Mouse (Mus musculus) cerebellum, adult 9-10 months (tissue): ENCODE data around the gene Tbc1d1.

Experiments used
- DNase-seq: peaks from one replicate; pipeline ENCODE4 v3.0.0; 2022

The Tbc1d1 gene

GRCm38 (mm10) chr5:64238894-64239652 lies 83.0 kb downstream of the Tbc1d1 start:
- DNase-seq, result no peak

- DNase-seq, result no peak
Measured at GRCm38 (mm10) chr5:64240941-64241682, 85.0 kb downstream of the Tbc1d1 start.

- DNase-seq, result no peak
Measured at GRCm38 (mm10) chr5:64241867-64242266, 85.8 kb downstream of the Tbc1d1 start.

GRCm38 (mm10) chr5:64242795-64243455 lies 86.8 kb downstream of the Tbc1d1 start:
- no peak for DNase-seq

- no peak for DNase-seq
Measured at GRCm38 (mm10) chr5:64243666-64244065, 87.6 kb downstream of the Tbc1d1 start.

GRCm38 (mm10) chr5:64244283-64244682 lies 88.2 kb downstream of the Tbc1d1 start:
- DNase-seq, result no peak

GRCm38 (mm10) chr5:64244745-64245144 lies 88.6 kb downstream of the Tbc1d1 start:
- no peak for DNase-seq

GRCm38 (mm10) chr5:64251435-64251834 lies 95.3 kb downstream of the Tbc1d1 start:
- DNase-seq, result no peak

- no peak for DNase-seq
Measured at GRCm38 (mm10) chr5:64254278-64254677, 98.2 kb downstream of the Tbc1d1 start.

GRCm38 (mm10) chr5:64254988-64255387 lies 98.9 kb downstream of the Tbc1d1 start:
- no peak for DNase-seq

- no peak for DNase-seq
Measured at GRCm38 (mm10) chr5:64263348-64263747, 107.2 kb downstream of the Tbc1d1 start.

- DNase-seq, result no peak
Measured at GRCm38 (mm10) chr5:64263898-64264478, 107.9 kb downstream of the Tbc1d1 start.

GRCm38 (mm10) chr5:64265145-64265544 lies 109.0 kb downstream of the Tbc1d1 start:
- DNase-seq, result peak; percentile 48

- no peak for DNase-seq
Measured at GRCm38 (mm10) chr5:64265906-64266305, 109.8 kb downstream of the Tbc1d1 start.

GRCm38 (mm10) chr5:64266534-64266933 lies 110.4 kb downstream of the Tbc1d1 start:
- DNase-seq, result no peak

- DNase-seq, result no peak
Measured at GRCm38 (mm10) chr5:64267279-64267678, 111.2 kb downstream of the Tbc1d1 start.

- DNase-seq, result no peak
Measured at GRCm38 (mm10) chr5:64269669-64270068, 113.6 kb downstream of the Tbc1d1 start.

- DNase-seq, result no peak
Measured at GRCm38 (mm10) chr5:64273517-64273916, 117.4 kb downstream of the Tbc1d1 start.

GRCm38 (mm10) chr5:64274296-64274695 lies 118.2 kb downstream of the Tbc1d1 start:
- DNase-seq, result no peak

- DNase-seq, result peak; percentile 54
Measured at GRCm38 (mm10) chr5:64274738-64275451, 118.8 kb downstream of the Tbc1d1 start.

GRCm38 (mm10) chr5:64277646-64278191 lies 121.6 kb downstream of the Tbc1d1 start:
- DNase-seq, result no peak

GRCm38 (mm10) chr5:64279668-64280067 lies 123.6 kb downstream of the Tbc1d1 start:
- DNase-seq, result no peak
